Mouse (Mus musculus): ENCODE measurements at regions not wholly inside any gene's neighbourhood (a gene's known extent, or its start where the extent isn't known, plus 50 kb on each side); places are given as distances from the start of the nearest gene placed in this dataset.

DNA sequence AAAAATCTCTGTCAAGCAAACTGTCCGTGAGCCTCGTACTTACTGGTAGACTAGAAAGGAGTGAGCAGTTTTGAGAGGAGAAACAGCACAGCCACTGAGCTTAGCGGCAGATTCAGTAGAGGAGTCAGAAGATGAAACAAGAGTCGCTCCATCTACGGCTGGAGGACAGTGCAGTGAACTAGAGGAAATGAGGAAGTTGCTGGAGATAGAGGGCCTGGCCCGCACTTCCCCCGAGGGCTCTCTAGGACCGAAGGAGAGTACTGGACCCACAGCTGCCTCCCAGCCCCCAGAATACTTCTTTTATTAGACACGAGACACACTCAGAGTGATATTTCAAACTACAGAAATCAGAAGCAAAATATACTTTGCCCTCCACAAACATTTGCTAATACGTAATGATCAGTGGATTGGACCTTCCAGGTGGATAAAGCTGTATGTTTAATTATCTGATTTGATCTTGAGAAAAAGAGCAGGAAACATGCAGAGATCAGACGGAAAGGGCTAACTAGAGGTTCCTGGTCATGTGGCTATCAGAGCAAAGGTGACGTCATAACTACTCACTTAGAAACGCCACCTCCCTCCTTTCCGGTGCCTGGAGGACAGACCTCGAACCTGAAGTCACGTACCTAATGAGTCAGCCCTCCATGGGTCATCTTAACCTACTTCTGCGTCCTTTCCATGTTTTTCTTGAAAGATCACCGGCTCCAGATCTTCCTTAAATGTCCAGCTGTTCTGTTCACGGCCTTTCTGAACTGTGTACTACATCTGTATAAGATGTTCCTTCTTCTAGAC, 277.9 kb downstream of the Basp1 start:
- no peak for DNase-seq (ENCODE audit: low spot score in 2 of 2)

DNA sequence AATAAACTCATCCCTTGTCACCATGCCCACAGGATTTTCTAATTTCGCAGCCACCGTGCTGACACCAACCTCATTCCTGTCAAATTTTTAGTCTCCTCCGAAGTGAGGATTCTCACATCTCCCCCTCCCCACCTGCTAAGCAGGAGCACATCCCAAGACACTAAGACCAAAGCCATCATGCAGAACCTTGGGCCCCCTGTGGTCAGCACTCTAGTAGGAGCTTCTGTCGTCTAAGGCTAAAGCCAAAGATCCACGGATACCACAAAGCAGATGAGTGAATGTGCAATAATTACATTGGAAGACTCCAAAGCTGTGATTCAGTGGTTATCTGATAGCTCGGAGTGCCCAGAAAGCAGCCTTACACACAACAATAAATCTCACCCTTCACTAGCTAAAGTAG, 283.5 kb downstream of the Basp1 start:
- DNase-seq (ENCODE audit: low spot score in 2 of 2), result no peak

- no peak for DNase-seq (ENCODE audit: low spot score in 2 of 2)
Measured at GRCm38 (mm10) chr15:25129572-25129971, 284.0 kb downstream of the Basp1 start.

DNA sequence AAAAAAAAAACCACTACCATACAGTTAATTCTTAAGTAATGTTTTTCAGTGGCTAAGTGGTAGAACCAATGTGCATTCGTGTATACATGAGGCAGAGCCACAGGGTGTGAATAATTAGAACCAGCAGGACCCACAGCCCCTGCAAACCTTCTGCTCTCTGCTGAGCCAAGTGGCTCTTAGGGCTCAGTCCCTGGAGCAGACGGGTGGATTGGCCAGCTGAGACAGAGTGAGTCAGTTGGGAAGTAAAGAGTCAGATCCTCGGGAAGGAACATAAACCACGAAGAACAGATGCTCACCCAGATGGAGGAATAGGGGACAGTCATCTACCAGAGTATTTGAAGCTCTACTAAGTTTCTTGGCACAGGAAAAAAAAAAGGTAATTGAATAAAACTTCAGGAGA, 293.1 kb downstream of the Basp1 start:
- DNase-seq (ENCODE audit: low spot score in 2 of 2), result peak; percentile 22 to 54

DNA sequence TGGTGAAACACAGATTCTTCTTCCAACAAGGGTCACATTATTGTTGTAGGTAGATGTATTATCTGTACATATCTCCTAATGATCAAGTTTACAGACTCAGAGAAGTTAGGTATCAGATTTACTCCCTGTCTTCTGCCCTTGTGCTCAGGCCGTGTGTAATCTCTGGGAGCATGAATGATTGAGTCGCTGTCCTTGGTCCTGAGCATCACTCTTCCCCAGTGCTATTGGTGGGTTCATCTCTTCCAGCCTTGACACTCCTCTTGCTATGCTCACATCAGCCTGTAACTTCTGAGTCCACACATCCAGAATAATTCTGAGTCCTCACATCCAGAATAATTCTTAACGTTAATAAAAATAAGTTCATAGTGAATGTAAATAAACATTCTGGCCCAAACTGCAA, 295.6 kb downstream of the Basp1 start:
- DNase-seq (ENCODE audit: low spot score in 2 of 2), result no peak

- no peak for DNase-seq (ENCODE audit: low spot score in 2 of 2)
Measured at GRCm38 (mm10) chr15:25102727-25103126, 310.8 kb downstream of the Basp1 start.

DNA sequence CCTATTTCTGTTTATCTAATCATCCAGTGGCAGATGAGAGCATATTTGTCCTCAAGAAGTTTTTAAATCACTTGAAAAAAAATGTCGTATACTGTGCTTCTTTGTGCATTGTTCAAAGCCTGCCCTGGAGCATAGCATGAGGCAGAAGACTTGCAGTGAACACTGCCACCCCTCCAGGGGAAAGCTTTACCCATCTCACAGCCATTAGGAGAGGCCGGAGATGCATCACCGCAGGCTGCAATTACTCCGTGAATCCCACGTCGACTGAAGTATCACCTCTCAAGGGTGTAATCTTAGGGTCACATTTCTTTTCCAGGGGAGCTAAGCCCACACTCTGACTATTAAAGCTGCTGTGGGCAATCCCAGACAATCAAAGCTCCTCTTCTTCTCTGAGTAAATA, 319.8 kb downstream of the Basp1 start:
- DNase-seq (ENCODE audit: low spot score in 2 of 2), result no peak

- no peak for DNase-seq (ENCODE audit: low spot score in 2 of 2)
Measured at GRCm38 (mm10) chr15:25069701-25070100, 343.9 kb downstream of the Basp1 start.

GRCm38 (mm10) chr15:25059347-25059746, 354.2 kb downstream of the Basp1 start:
- DNase-seq (ENCODE audit: low spot score in 2 of 2), result no peak

- DNase-seq (ENCODE audit: low spot score in 2 of 2), result peak in 1 of 2 experiments; percentile 53
Measured at GRCm38 (mm10) chr15:25047875-25048274, 365.7 kb downstream of the Basp1 start.

GRCm38 (mm10) chr15:25046514-25047138, 366.9 kb downstream of the Basp1 start:
- DNase-seq (ENCODE audit: low spot score in 2 of 2), result no peak

DNA sequence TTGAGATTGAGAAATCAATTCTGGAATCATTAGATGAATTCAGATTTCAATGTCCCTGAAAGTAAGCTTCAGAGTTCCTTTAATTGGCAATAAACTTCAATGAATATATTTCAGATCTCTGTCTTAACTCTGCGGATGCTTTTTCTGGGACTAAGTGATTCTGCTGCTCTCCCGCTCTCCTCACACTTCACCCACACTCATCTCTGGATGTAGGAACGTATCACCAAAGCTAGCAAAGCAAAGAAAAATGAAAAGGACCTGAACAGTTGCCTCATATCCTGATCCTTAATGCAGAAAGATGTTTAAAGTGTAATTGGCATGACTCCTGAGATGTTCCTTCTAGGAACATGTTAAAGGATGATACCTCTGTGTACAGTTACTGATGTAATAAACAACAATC, 377.3 kb downstream of the Basp1 start:
- DNase-seq (ENCODE audit: low spot score in 2 of 2), result no peak

DNA sequence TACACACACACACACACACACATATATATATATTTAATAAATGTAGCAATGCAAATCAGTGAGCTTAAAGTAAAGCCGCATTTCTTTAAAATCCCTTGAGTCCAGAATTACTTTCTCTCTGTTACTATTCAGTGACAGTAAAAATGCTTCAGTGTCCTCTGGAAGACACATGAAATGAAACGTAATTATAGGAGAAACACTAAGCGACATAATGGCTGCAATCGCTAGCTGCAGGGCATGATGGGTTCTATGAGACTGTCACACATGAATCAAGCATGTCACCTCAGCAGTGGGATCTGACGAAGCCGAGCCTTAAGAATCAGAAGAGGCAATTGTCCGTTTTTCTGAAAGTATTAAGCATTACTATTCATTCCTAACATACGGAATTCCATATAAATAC, 385.7 kb downstream of the Basp1 start:
- DNase-seq (ENCODE audit: low spot score in 2 of 2), result no peak

DNA sequence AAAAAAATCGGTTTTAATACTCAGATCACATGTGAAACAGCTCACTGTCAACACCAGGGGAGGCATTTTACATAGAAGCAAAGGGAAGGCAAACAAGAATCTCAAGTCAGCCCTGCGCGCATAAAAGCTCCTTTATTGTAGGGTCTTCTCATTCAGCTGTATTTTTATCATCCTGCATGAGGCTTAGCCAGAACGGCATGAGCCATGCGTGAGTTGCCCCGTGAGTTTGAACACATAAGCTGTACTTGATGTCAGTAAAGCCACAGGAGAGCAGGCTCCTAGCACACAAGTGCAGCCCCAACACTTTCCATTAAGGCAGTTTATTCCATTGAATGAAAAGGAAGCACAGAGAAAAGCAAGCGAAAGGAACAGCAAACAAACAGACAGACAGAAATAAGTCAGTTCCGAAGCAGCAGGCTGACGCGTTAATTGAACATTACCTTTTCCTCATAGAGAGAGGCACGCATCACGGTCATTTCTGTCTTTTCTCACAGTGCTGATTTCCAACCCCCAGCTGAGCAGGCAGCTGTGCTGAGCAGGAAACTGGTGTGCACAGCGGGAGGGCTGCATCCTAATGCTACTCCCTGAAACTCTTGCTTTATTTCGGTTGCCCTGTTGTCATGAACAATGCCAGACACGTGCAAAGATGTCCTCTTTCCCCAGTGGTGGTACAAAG, 386.6 kb downstream of the Basp1 start:
- peak; percentile 28 to 62 for DNase-seq (ENCODE audit: low spot score in 2 of 2)

- DNase-seq (ENCODE audit: low spot score in 2 of 2), result no peak
Measured at GRCm38 (mm10) chr15:25026351-25026750, 387.2 kb downstream of the Basp1 start.

GRCm38 (mm10) chr15:25020916-25021315, 392.6 kb downstream of the Basp1 start:
- DNase-seq (ENCODE audit: low spot score in 2 of 2), result peak in 1 of 2 experiments; percentile 9

DNA sequence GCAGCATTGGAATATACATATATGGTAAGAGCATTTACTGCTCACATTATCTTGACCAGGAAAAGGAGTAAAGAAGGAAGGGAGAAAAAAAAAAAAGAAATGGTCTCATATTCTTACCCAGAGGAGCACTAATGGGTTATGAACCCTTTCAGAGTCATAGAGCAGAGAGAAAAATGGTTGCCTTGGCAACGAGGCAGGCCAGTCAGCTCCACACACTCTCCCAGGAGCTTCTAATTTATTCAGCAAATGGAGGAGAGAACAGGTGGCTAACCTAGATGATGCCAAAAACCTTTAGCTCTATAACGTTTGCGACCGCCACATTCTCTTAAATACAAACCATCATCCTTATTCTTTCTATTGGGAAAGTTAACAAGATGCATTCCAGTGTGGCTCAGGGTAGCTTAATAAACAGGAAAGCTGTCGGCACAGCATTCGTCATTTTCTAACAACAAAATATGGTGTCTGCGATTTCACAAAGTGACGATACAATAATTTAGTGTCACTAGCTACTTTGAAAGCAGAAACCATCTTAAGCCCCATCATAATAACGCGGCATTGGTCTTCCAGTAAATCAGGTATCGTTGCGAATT, 394.1 kb downstream of the Basp1 start:
- peak in 1 of 2 experiments; percentile 77 for DNase-seq (ENCODE audit: low spot score in 2 of 2)

DNA sequence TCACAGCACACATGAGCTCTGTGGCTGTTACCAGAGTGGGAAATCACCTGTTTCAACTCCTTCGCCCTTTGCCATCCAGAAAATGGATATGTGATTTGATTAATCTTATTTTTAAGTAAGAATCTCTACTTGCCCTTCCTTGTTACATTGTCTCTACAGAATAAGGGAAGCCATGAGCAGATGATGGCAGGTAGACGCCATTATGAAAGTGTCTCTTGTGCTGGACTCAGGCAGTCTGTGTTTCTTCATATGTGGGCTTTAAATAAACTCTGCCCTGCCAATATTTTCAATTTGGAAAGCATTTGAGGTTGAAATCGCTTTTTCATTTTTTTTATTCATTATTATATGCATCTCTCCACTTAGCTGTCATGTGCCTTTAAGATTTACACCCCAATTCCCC, 394.6 kb downstream of the Basp1 start:
- no peak for DNase-seq (ENCODE audit: low spot score in 2 of 2)

- DNase-seq (ENCODE audit: low spot score in 2 of 2), result no peak
Measured at GRCm38 (mm10) chr15:25007720-25008119, 405.8 kb downstream of the Basp1 start.

GRCm38 (mm10) chr15:25000171-25000570, 413.4 kb downstream of the Basp1 start:
- DNase-seq (ENCODE audit: low spot score in 2 of 2), result no peak

GRCm38 (mm10) chr15:24993325-24993673, 420.3 kb downstream of the Basp1 start:
- no peak for DNase-seq (ENCODE audit: low spot score in 2 of 2)

Data from layer of hippocampus, adult 18-20 months (tissue).